In genomic region chr19:46647254-46647653, GRCm38 (mm10) we compare ENCODE assay signal across 25 mouse cellular contexts. TPM values are rescaled to one million over a fixed set of nuclear protein-coding genes. Genes with fewer than 3 reads are reported as not detected.
DNase-seq lines count a peak whose midpoint lies in the region; TF ChIP-seq lines count a peak whose summit lies in the region.
"Had no signal": no experiment of that assay in that cellular context is flagged by ENCODE, and none has a peak within 500 bp of the region (broad histone marks: within the 10 kb centered on the region; RNA-seq: fewer than 3 reads in every experiment).

No protein-coding gene starts in this region.

- DNase-seq in gastrocnemius, adult 18-20 months (ENCODE audit: low spot score): peak; percentile 48
- DNase-seq in gastrocnemius, postnatal 14 days: no peak
- no peak for DNase-seq in kidney, adult 2 months
- no peak for DNase-seq in kidney, postnatal 14 days
- peak; percentile 58 for DNase-seq in urinary bladder, postnatal 14 days (ENCODE audit: low spot score)
- no peak for DNase-seq in urinary bladder, postnatal 4 days (ENCODE audit: low spot score in 2 of 2)
- DNase-seq in left cerebral cortex, postnatal 25 days (ENCODE audit: low spot score in 2 of 2): no peak
- no peak for DNase-seq in embryo, embryonic 9.5 days (ENCODE audit: extremely low spot score)
- DNase-seq: adrenal gland, postnatal 10 days; cerebellum, adult 9-10 months; kidney, adult 11 months; layer of hippocampus, postnatal 36 days; left cerebral cortex, postnatal 4 days; liver; lung, adult 18-20 months; right cerebral cortex, postnatal 25 days; thymus, adult 18-20 months had no signal

- peak overlapping the region; percentile 49 for H3K27ac ChIP-seq in kidney, adult 2 months (ENCODE audit: insufficient read depth, low read depth, low read length)

- TF ChIP-seq POLR2A in kidney, adult 2 months (IDR thresholded peaks at IDR 0.05; ENCODE audit: low read depth, low read length): no peak

- WGBS in kidney, adult 2 months: 49% methylated on average over 3 of the region's 3 CpGs

- no peak for TF ChIP-seq CTCF in kidney, adult 2 months (conservative IDR thresholded peaks at IDR 0.05; ENCODE audit: insufficient read depth, insufficient read length, low read depth, low read length)

- intact Hi-C loops in gastrocnemius, postnatal 14 days (cut with DNase I; ENCODE audit: low total_unique reads): loop anchor here (5.0 kb wide), 1 partner anchor 40 kb away; no protein-coding TSS in a partner anchor
- intact Hi-C loops in left cerebral cortex, postnatal 25 days (cut with DNase I): loop anchor here (5.0 kb wide), 1 partner anchor 45 kb away; no protein-coding TSS in a partner anchor

- no peaks in the 10 kb centered on the region; the same call in 1 of the 2 replicates for H3K36me3 ChIP-seq in kidney, adult 2 months (ENCODE audit: control insufficient read depth, insufficient read depth, low read length)

- H3K4me1 ChIP-seq in kidney, adult 2 months (ENCODE audit: control insufficient read depth, insufficient read depth, low read length): peaks cover 32% of the 10 kb centered on the region

- no peaks in the 10 kb centered on the region for H3K27me3 ChIP-seq in kidney, adult 2 months (replicated peaks; ENCODE audit: control insufficient read depth, insufficient read depth, low read length)

- H3K4me3 ChIP-seq in kidney, adult 2 months (ENCODE audit: insufficient read depth, low read depth, low read length): no peak overlapping the region
- H3K4me3 ChIP-seq: layer of hippocampus, adult 2 months had no signal

RNA-seq across cellular contexts. Expression of gene Cyp17a1, which starts 25.7 kb away (rescaled TPM):
- total RNA-seq in gastrocnemius, adult 18-20 months (2021): not detected
- total RNA-seq in gastrocnemius, postnatal 14 days (2021): not detected
- polyA plus RNA-seq in kidney, adult 2 months (2012; rRNA removed): 0.27 and 0.29 TPM in 2 replicates
- total RNA-seq in left cerebral cortex, postnatal 25 days (2021): not detected
- total RNA-seq: granulocyte monocyte progenitor cell, adult 5-6 weeks; layer of hippocampus, adult 2 months; layer of hippocampus, postnatal 36 days; megakaryocyte-erythroid progenitor cell, adult 5-6 weeks had no signal
- polyA plus RNA-seq: activated CD4-positive, CD25-positive, alpha-beta regulatory T cell, adult 4 months; forebrain, embryonic 14.5 days; G1E; midbrain, embryonic 16.5 days; stomach, embryonic 14.5 days had no signal

RNA-seq across cellular contexts. Expression of gene Borcs7, which starts 42.5 kb away (rescaled TPM):
- 10 to 100 TPM; 12.3 to 12.6 TPM for total RNA-seq in gastrocnemius, adult 18-20 months (2021)
- total RNA-seq in gastrocnemius, postnatal 14 days (2021): 10 to 100 TPM; 14.3 to 16.2 TPM
- 4.8 and 6.0 TPM in 2 replicates for polyA plus RNA-seq in kidney, adult 2 months (2012; rRNA removed)
- total RNA-seq in left cerebral cortex, postnatal 25 days (2021): 10 to 100 TPM; 22.5 to 25.6 TPM

RNA-seq across cellular contexts. Expression of gene Wbp1l, which starts 48.4 kb away (rescaled TPM):
- 100 to 1,000 TPM in 1 of 2 experiments, 10 to 100 TPM in 1; 66.2 to 116 TPM for total RNA-seq in gastrocnemius, adult 18-20 months (2021)
- total RNA-seq in gastrocnemius, postnatal 14 days (2021): 10 to 100 TPM; 30.4 to 38.5 TPM
- 60.1 and 60.3 TPM in 2 replicates for polyA plus RNA-seq in kidney, adult 2 months (2012; rRNA removed)
- total RNA-seq in left cerebral cortex, postnatal 25 days (2021): 10 to 100 TPM; 34.2 to 40.8 TPM

Comparison
In these comparisons a context has a peak if more than half of its experiments do, and no peak if none do; other contexts are left out.
1. DNase-seq: peak in gastrocnemius, adult 18-20 months (single experiment) and urinary bladder, postnatal 14 days (single experiment); none in gastrocnemius, postnatal 14 days (single experiment), kidney, adult 2 months (single experiment), kidney, postnatal 14 days (single experiment), urinary bladder, postnatal 4 days (0 of 2), left cerebral cortex, postnatal 25 days (0 of 2) and embryo, embryonic 9.5 days (single experiment).